Mouse (Mus musculus): ENCODE measurements at regions not wholly inside any gene's neighbourhood (a gene's known extent, or its start where the extent isn't known, plus 50 kb on each side); places are given as distances from the start of the nearest gene placed in this dataset.

DNA sequence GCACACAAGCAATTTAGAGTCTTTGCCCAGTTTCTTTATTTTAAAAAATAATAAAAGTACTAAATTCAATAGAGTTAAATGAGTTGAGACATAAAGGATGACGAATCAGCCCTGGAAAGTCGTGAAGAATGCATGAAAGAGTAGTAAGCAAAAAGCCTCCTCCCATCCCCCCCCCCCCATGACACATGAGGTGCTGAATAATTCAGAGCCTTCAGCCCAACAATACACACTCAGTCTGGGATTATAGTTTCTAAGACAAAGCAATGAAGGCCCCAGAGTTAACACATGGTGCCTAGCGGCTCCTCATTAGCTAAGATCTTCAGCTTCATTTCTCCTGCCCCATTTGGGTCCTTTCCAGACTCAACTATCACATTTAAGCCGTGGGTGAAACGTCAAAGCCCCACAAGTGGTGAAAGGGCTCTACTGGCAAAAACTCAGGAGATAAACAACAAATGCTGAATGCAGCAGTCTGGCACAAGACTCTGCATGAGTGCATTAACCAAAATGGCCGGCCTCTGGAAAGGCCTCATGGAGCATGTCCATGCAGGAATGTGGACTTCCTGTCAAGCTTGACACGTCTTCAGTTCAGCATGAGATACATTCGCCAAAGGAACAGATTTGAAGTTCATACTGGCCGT lies 560.9 kb upstream of the Gm26657 start:
- 81% methylated on average over 9 of the region's 9 CpGs for WGBS
- no peaks in the 10 kb centered on the region for H3K9me3 ChIP-seq (ENCODE audit: control insufficient read depth, low read length)
- DNase-seq (ENCODE audit: low spot score) (no peak), ATAC-seq (replicated peaks; ENCODE audit: low FRiP score, low TSS enrichment, low read depth) (no peak)
- H3K9ac ChIP-seq (ENCODE audit: low read length), result no peak overlapping the region
- no peaks in the 10 kb centered on the region for H3K4me1 ChIP-seq (replicated peaks; ENCODE audit: control insufficient read depth, insufficient read depth, low read length)
- H3K4me3 ChIP-seq (ENCODE audit: low read depth, low read length), result no peak overlapping the region
- no peaks in the 10 kb centered on the region for H3K36me3 ChIP-seq (ENCODE audit: control insufficient read depth, insufficient read depth, low read length)
- H3K27me3 ChIP-seq (replicated peaks; ENCODE audit: control insufficient read depth, insufficient read depth, low read length), result no peaks in the 10 kb centered on the region
- H3K27ac ChIP-seq (ENCODE audit: low read depth), result no peak overlapping the region
- no peak overlapping the region for H3K4me2 ChIP-seq (ENCODE audit: low read length)

DNA sequence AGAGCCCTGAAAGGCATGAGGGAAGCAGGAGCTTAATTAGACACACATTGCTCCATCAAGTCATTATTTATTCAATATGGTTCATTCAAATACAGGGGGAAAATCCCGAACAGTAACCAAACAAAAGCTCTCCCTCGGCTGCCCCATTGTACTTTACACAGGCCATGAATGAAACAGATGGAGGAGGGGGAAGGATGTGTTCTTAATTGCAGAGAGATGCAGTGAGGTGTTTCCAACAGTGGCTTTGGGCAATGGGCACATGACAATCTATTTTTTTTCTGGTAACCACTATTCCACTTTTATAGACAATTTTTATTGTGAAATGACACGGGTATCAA lies 578.6 kb upstream of the Gm26657 start:
- Histone ChIP-seq H3K27me3 (replicated peaks; ENCODE audit: control insufficient read depth, insufficient read depth, low read length) (no peaks in the 10 kb centered on the region), H3K4me1 (replicated peaks; ENCODE audit: control insufficient read depth, insufficient read depth, low read length) (no peaks in the 10 kb centered on the region), H3K36me3 (ENCODE audit: control insufficient read depth, insufficient read depth, low read length) (no peaks in the 10 kb centered on the region), H3K9me3 (ENCODE audit: control insufficient read depth, low read length) (no peaks in the 10 kb centered on the region), H3K9ac (ENCODE audit: low read length) (no peak overlapping the region), H3K4me3 (ENCODE audit: low read depth, low read length) (no peak overlapping the region), H3K4me2 (ENCODE audit: low read length) (no peak overlapping the region), H3K27ac (ENCODE audit: low read depth) (no peak overlapping the region)
- ATAC-seq (replicated peaks; ENCODE audit: low FRiP score, low TSS enrichment, low read depth), result no peak
- DNase-seq (ENCODE audit: low spot score), result no peak
- WGBS, result 77% methylated on average over 3 of the region's 3 CpGs

DNA sequence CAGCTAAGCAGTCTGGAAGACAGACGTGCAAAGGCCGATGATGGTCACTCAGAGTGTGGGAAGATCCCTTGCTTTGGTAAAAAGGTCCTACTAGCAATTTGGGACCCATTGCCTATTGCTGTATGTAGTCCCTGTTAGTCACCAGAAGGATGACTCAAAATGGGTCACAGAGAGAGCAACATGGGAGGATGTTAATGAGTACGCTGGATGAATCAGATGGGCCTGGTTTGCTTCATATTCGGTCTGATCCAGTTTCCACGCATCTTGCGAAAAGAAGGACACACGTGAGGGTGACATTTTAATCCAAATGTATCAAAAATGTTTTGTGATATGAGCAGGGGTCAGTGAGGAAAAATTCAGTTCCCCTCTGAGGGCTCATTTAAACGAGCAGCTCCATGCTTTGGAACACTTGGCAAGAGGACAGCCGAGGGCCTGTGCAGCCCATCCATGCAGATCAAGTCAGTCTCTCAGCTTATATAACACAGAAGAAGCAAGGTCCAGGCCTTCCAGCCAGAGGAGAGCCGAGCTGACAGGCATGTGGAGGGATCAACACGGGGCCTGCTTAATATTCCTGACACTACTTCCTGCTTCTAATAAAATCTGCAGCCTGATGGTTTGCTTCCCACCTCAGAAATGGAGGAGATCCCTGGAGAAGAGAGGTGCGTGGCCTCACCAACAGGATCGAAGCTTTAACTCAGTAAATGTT lies 579.2 kb upstream of the Gm26657 start:
- no peak overlapping the region for H3K4me2 ChIP-seq (ENCODE audit: low read length)
- 81% methylated on average over 13 of the region's 13 CpGs for WGBS

DNA sequence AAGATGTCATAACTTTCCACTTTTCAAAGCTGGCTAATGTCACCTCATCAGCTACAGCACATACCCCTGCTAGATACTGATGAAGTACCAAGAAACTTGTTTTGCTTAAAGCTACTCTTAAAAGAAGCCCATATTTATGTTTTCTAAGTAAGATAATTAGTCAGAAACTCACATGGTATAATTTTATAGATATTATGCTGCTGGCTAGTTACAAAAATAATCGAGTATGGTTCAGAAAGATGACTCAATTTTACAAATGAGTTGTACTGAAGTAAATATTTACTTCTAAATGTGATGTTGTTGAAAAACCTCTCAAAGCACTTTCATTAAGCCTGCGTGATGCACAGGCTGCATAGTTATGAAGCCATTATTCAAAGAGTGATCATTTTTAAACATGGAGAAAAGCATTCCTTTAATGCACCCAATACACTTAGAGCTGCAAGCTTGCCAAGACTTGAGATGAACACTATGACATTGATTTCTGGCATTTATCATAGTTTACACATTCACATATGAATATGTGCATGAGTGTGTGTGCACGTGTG lies 582.3 kb upstream of the Gm26657 start:
- 59% methylated on average over 3 of the region's 3 CpGs for WGBS
- no peaks in the 10 kb centered on the region for H3K36me3 ChIP-seq (ENCODE audit: control insufficient read depth, insufficient read depth, low read length)
- no peak for DNase-seq (ENCODE audit: low spot score)
- H3K9me3 ChIP-seq (ENCODE audit: control insufficient read depth, low read length), result no peaks in the 10 kb centered on the region
- H3K27me3 ChIP-seq (replicated peaks; ENCODE audit: control insufficient read depth, insufficient read depth, low read length), result no peaks in the 10 kb centered on the region
- H3K4me2 ChIP-seq (ENCODE audit: low read length), result no peak overlapping the region
- no peak overlapping the region for H3K9ac ChIP-seq (ENCODE audit: low read length)
- H3K4me1 ChIP-seq (replicated peaks; ENCODE audit: control insufficient read depth, insufficient read depth, low read length), result no peaks in the 10 kb centered on the region
- H3K4me3 ChIP-seq (ENCODE audit: low read depth, low read length), result no peak overlapping the region
- no peak for ATAC-seq (replicated peaks; ENCODE audit: low FRiP score, low TSS enrichment, low read depth)
- no peak overlapping the region for H3K27ac ChIP-seq (ENCODE audit: low read depth)

More for the DNA sequence above, 579.2 kb upstream of the Gm26657 start:
- no peaks in the 10 kb centered on the region for H3K36me3 ChIP-seq (ENCODE audit: control insufficient read depth, insufficient read depth, low read length)
- H3K9ac ChIP-seq (ENCODE audit: low read length), result no peak overlapping the region
- no peak for ATAC-seq (replicated peaks; ENCODE audit: low FRiP score, low TSS enrichment, low read depth)
- no peaks in the 10 kb centered on the region for H3K27me3 ChIP-seq (replicated peaks; ENCODE audit: control insufficient read depth, insufficient read depth, low read length)
- no peak for DNase-seq (ENCODE audit: low spot score)
- H3K4me3 ChIP-seq (ENCODE audit: low read depth, low read length), result no peak overlapping the region
- H3K27ac ChIP-seq (ENCODE audit: low read depth), result no peak overlapping the region
- H3K4me1 ChIP-seq (replicated peaks; ENCODE audit: control insufficient read depth, insufficient read depth, low read length), result no peaks in the 10 kb centered on the region
- no peaks in the 10 kb centered on the region for H3K9me3 ChIP-seq (ENCODE audit: control insufficient read depth, low read length)

DNA sequence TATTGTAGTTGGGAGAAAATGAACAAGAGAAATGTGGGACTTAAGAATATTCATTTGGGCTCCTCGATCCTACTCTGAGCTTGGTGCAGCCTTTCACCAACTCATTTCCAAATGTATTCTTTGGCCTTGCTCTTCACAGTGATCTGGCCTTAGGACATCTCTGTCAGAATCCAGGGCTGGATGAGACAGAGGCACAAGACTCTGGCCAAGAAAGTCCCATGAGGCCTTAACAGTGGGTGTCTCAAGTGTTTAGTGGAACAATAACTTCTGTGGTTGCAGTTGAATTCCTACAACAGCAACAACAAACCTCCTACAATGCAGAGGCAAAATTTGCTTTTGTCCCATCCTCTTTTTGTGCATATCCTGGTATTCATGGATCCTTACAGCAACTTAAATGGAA lies 589.2 kb upstream of the Gm26657 start:
- ATAC-seq (replicated peaks; ENCODE audit: low FRiP score, low TSS enrichment, low read depth) (no peak), DNase-seq (ENCODE audit: low spot score) (no peak)
- Histone ChIP-seq H3K27ac (ENCODE audit: low read depth) (no peak overlapping the region), H3K4me1 (replicated peaks; ENCODE audit: control insufficient read depth, insufficient read depth, low read length) (no peaks in the 10 kb centered on the region), H3K4me3 (ENCODE audit: low read depth, low read length) (no peak overlapping the region), H3K9me3 (ENCODE audit: control insufficient read depth, low read length) (no peaks in the 10 kb centered on the region), H3K9ac (ENCODE audit: low read length) (no peak overlapping the region), H3K4me2 (ENCODE audit: low read length) (no peak overlapping the region), H3K36me3 (ENCODE audit: control insufficient read depth, insufficient read depth, low read length) (no peaks in the 10 kb centered on the region), H3K27me3 (replicated peaks; ENCODE audit: control insufficient read depth, insufficient read depth, low read length) (no peaks in the 10 kb centered on the region)
- WGBS, result 83% methylated on average over 1 of the region's 1 CpGs

DNA sequence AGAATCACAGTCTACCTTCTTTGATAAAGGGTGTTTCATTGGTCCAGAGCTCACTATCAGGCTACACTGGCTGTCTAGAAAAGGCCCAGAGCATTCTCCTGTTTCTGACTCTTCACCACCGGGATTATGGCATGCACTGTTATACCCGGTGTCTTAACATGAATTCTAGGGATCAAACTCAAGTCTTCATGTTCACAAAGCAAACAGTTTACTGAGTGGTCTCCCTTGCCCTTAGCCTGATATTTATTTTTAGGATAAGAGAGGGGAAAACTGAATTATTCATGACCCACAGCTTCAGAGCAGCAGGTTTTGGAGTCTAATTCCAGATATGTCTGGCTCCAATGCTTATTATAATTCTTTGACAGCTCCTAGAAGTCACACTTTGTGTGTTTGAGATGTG lies 596.0 kb upstream of the Gm26657 start:
- no peak for DNase-seq (ENCODE audit: low spot score)
- Histone ChIP-seq H3K36me3 (ENCODE audit: control insufficient read depth, insufficient read depth, low read length) (no peaks in the 10 kb centered on the region), H3K9me3 (ENCODE audit: control insufficient read depth, low read length) (no peaks in the 10 kb centered on the region), H3K4me2 (ENCODE audit: low read length) (no peak overlapping the region), H3K4me1 (replicated peaks; ENCODE audit: control insufficient read depth, insufficient read depth, low read length) (no peaks in the 10 kb centered on the region), H3K4me3 (ENCODE audit: low read depth, low read length) (no peak overlapping the region), H3K27me3 (replicated peaks; ENCODE audit: control insufficient read depth, insufficient read depth, low read length) (no peaks in the 10 kb centered on the region), H3K27ac (ENCODE audit: low read depth) (no peak overlapping the region), H3K9ac (ENCODE audit: low read length) (no peak overlapping the region)
- ATAC-seq (replicated peaks; ENCODE audit: low FRiP score, low TSS enrichment, low read depth), result no peak
- 98% methylated on average over 2 of the region's 2 CpGs for WGBS

DNA sequence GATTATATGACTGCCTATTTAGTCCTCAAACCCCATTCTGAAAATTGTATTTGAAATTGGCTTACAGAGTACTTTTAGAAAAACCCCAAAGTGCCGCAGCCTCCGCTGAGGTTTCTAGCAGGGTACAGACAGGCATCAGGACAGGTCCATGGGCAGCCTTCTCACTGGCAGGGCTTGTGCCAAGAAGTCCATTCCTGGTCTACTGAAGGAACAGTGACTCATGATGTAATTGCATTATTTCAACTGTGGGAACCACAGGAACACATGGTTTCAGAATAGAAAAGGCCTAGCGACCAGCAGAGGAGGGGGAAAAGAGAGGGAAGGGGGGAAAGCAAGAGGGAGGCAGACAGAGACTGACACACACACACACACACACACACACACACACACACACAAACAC lies 603.0 kb upstream of the Gm26657 start:
- Histone ChIP-seq H3K4me2 (ENCODE audit: low read length) (no peak overlapping the region), H3K27me3 (replicated peaks; ENCODE audit: control insufficient read depth, insufficient read depth, low read length) (no peaks in the 10 kb centered on the region), H3K27ac (ENCODE audit: low read depth) (no peak overlapping the region), H3K9me3 (ENCODE audit: control insufficient read depth, low read length) (no peaks in the 10 kb centered on the region), H3K4me1 (replicated peaks; ENCODE audit: control insufficient read depth, insufficient read depth, low read length) (no peaks in the 10 kb centered on the region), H3K9ac (ENCODE audit: low read length) (no peak overlapping the region), H3K4me3 (ENCODE audit: low read depth, low read length) (no peak overlapping the region), H3K36me3 (ENCODE audit: control insufficient read depth, insufficient read depth, low read length) (no peaks in the 10 kb centered on the region)
- ATAC-seq (replicated peaks; ENCODE audit: low FRiP score, low TSS enrichment, low read depth), result no peak
- 84% methylated on average over 3 of the region's 3 CpGs for WGBS
- no peak for DNase-seq (ENCODE audit: low spot score)

DNA sequence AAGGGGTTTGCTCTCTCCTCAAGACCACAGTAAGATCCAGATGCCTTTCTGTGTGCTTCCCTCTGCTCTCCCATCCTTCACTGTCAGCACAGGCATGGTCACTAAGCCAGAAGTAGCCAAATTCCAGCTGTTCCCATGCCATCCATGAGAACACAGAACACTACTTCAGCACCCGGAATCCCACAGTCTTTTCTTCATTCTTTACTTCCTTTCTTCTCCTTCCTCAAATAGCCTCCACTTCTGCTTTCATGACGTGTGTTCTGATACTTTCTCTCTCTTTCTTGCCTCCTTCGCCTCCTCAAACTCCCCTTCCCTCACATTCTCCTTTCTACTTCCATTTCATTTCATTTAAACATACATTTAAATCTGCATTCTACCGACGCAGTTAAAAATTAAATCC lies 602.1 kb upstream of the Klf4 start:
- no peak overlapping the region for H3K4me3 ChIP-seq (ENCODE audit: low read depth, low read length)
- no peaks in the 10 kb centered on the region for H3K4me1 ChIP-seq (replicated peaks; ENCODE audit: control insufficient read depth, insufficient read depth, low read length)
- no peaks in the 10 kb centered on the region for H3K9me3 ChIP-seq (ENCODE audit: control insufficient read depth, low read length)
- WGBS, result 76% methylated on average over 5 of the region's 5 CpGs
- ATAC-seq (replicated peaks; ENCODE audit: low FRiP score, low TSS enrichment, low read depth) (no peak), DNase-seq (ENCODE audit: low spot score) (no peak)
- H3K36me3 ChIP-seq (ENCODE audit: control insufficient read depth, insufficient read depth, low read length), result no peaks in the 10 kb centered on the region
- H3K27ac ChIP-seq (ENCODE audit: low read depth), result no peak overlapping the region
- no peak overlapping the region for H3K4me2 ChIP-seq (ENCODE audit: low read length)
- H3K27me3 ChIP-seq (replicated peaks; ENCODE audit: control insufficient read depth, insufficient read depth, low read length), result no peaks in the 10 kb centered on the region
- no peak overlapping the region for H3K9ac ChIP-seq (ENCODE audit: low read length)

All from intestine, embryonic 14.5 days (tissue).